Mouse (Mus musculus) B cell, adult 62 days (primary cell): ENCODE measurements around the gene Npffr2. TPM values are rescaled to one million over a fixed set of nuclear protein-coding genes. Genes with fewer than 3 reads are reported as not detected.

ENCODE experiments used
- total RNA-seq: library from RNA; stranded (reverse); gene quantifications from 4 replicates; pipeline ENCODE4 v1.2.4, GENCODE M21; 2023

Npffr2 gene
- total RNA-seq: not detected in 4 replicates

DNA sequence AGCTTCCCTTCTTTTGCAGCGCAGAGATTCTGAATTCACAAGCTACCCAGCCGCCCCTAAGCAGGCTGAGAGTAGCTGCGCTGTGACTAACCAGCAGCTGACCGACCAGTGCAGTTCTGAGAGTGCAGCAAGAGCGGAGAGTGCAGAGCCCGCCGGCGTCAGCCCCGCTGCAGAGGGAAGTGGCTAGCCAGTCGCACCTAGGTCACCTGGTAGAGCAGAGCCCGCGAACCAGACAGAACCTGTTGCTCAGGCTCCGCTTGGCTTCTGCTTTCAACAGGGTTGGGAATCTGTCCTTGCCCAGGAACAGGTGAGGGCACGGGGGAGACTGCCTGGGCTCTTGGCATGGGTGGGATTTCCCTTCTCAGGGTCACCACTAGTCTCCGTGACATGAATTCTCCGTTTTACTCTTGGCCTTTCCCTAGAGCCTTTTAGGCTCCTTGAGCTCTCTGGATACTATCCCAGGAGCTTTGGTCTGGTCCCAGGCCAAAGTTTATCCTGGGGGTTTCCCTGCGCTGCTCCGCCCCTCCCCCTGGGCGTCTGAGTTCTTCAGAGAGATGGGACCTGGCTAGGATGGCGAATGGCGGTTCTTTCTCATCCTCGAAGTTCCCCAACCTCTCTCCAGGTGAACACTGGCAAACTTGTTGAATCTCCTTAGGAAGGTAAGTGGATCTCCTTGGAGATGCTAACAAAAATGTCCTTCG is at the start of gene Npffr2:
Npffr2 (plus strand) TSS at position 552 of the 701 bp plus-strand sequence.

Other genes with a start within 250 kb of the Npffr2 start
- not detected in 4 replicates for gene Gc, start 69.5 kb upstream of the Npffr2 start, total RNA-seq